Mouse (Mus musculus) fat pad, adult 2 months (tissue): Measurements from ENCODE around the gene St7l.

Source experiments
- DNase-seq: peaks from one replicate; pipeline ENCODE4 v3.0.0-alpha.2; 2011; ENCODE audit warnings: low read depth, low spot score; ENCODE audit errors: extremely low read depth

St7l gene

GRCm38 (mm10) chr3:104896141-104896540 is 32.3 kb downstream of the St7l start:
- no peak for DNase-seq

GRCm38 (mm10) chr3:104901154-104901553 is 37.3 kb downstream of the St7l start:
- no peak for DNase-seq

GRCm38 (mm10) chr3:104905389-104905788 is 41.6 kb downstream of the St7l start:
- DNase-seq: no peak

- DNase-seq: no peak
Observed at GRCm38 (mm10) chr3:104906007-104906406, 42.2 kb downstream of the St7l start.

- no peak for DNase-seq
Observed at GRCm38 (mm10) chr3:104909195-104909594, 45.4 kb downstream of the St7l start.

GRCm38 (mm10) chr3:104914986-104915385 is 51.2 kb downstream of the St7l start:
- DNase-seq: no peak

GRCm38 (mm10) chr3:104929385-104929784 is 65.6 kb downstream of the St7l start:
- no peak for DNase-seq

- DNase-seq: no peak
Observed at GRCm38 (mm10) chr3:104937728-104938305, 74.0 kb downstream of the St7l start.

GRCm38 (mm10) chr3:104938327-104938726 is 74.5 kb downstream of the St7l start:
- DNase-seq: no peak

GRCm38 (mm10) chr3:104940691-104941090 is 76.9 kb downstream of the St7l start:
- DNase-seq: no peak

- DNase-seq: no peak
Observed at GRCm38 (mm10) chr3:104942682-104943081, 78.9 kb downstream of the St7l start.

- no peak for DNase-seq
Observed at GRCm38 (mm10) chr3:104943333-104943732, 79.5 kb downstream of the St7l start.

- no peak for DNase-seq
Observed at GRCm38 (mm10) chr3:104944894-104945293, 81.1 kb downstream of the St7l start.

- no peak for DNase-seq
Observed at GRCm38 (mm10) chr3:104950926-104951325, 87.1 kb downstream of the St7l start.

- DNase-seq: no peak
Observed at GRCm38 (mm10) chr3:104952891-104953670, 89.3 kb downstream of the St7l start.

GRCm38 (mm10) chr3:104954137-104954536 is 90.3 kb downstream of the St7l start:
- no peak for DNase-seq

- no peak for DNase-seq
Observed at GRCm38 (mm10) chr3:104954551-104954950, 90.7 kb downstream of the St7l start.

GRCm38 (mm10) chr3:104956131-104956581 is 92.4 kb downstream of the St7l start:
- DNase-seq: no peak

GRCm38 (mm10) chr3:104960026-104961000 is 96.5 kb downstream of the St7l start:
- no peak for DNase-seq

GRCm38 (mm10) chr3:104961066-104962059 is 97.6 kb downstream of the St7l start, which contains the start of gene Wnt2b:
Gene Wnt2b (minus strand): TSS chr3:104961921.
- DNase-seq: no peak
